Mouse (Mus musculus): ENCODE measurements around the gene Ccdc61.

The Ccdc61 gene

DNA sequence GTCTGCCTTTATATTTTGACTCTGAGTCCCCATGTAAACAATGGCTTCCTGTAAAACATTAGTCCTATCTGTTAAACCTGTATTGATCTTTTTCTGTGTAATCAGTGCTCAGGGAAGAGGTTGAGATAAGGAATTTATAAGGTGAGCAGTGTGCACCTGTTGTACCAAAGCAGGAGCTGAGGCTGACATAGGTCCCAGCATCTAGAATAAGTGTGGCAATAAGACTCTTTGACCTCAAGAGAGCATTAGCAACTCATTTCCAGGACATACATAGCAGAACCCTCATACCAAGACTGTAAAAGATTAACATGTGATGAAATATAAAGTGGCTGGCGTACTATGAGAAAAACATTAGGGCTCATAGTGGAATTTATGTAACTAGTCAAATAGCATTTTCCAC is 61.8 kb downstream of the Ccdc61 start:
- DNase-seq (ENCODE audit: low spot score): no peak

DNA sequence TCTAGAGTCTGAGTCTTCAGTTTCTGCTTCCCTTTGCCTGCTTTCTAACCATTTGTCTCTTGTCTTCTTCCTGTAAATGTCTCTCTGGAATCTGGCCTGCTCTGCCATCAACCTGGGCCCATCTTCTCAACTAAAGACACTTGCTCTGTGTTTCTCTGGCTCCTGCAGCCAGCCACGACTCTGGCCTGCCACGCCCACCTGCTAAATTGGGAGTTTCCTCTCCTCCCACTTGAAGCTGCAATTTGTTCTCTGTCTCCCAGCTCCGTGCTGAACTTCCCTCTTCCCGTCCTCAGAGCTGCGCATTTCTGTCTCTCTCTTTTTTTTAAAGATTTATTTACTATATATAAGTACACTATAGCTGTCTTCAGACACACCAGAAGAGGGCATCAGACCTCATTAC is 65.4 kb downstream of the Ccdc61 start:
- DNase-seq (ENCODE audit: low spot score): no peak

DNA sequence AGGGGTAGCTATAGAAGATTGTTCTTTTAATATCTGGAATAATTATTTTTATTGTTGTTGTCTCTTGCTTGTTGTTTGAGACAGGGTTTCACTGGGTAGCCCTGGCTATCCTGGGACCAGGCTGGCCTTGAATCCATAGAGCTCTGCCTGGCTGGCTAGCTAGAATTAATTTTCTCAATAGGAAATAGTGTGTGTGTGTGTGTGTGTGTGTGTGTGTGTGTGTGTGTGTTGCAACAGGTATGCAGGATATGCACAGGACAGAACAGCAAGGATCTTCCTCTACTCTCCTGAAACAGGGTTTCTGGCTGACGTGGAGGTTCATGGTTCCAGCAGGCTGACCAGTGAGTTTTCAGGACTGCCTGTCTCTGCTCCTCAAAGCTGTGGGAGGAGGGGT is 69.0 kb downstream of the Ccdc61 start:
- no peak for DNase-seq (ENCODE audit: low spot score)

All from c-Kit-positive CD71-positive TER-119-positive erythroid progenitor cells, embryonic 14.5 days (primary cell).